Mouse (Mus musculus) CD4-positive, CD25-positive, alpha-beta regulatory T cell, adult 9 weeks (primary cell): ENCODE results near the gene Nkx2-3. TPM values are rescaled to one million over a fixed set of nuclear protein-coding genes. Genes with fewer than 3 reads are reported as not detected.

Experiments
- polyA plus RNA-seq: library from polyadenylated mRNA; unstranded; fragments of 100-300 nt; shearing (Covaris generic); gene quantifications from one replicate; pipeline ENCODE4 v1.2.1, GENCODE M21; 2017

Nkx2-3 gene
- polyA plus RNA-seq: not detected

GRCm38 (mm10) chr19:43612051-43612450 is at the start of gene Nkx2-3:
Nkx2-3 (plus strand) TSS chr19:43612325.

Other genes with a start within 250 kb of the Nkx2-3 start
- gene Hpse2, start 224.0 kb upstream of the Nkx2-3 start, polyA plus RNA-seq: not detected
- not detected for gene Cnnm1, start 171.9 kb upstream of the Nkx2-3 start, polyA plus RNA-seq
- 44.9 TPM for gene Got1, start 87.7 kb upstream of the Nkx2-3 start, polyA plus RNA-seq
- 5.2 TPM for gene Slc25a28, start 62.6 kb downstream of the Nkx2-3 start, polyA plus RNA-seq
- gene Entpd7, start 77.3 kb downstream of the Nkx2-3 start, polyA plus RNA-seq: 4.3 TPM
- gene Cutc, start 140.7 kb downstream of the Nkx2-3 start, polyA plus RNA-seq: 14.6 TPM
- 40.5 TPM for gene Cox15, start 140.7 kb downstream of the Nkx2-3 start, polyA plus RNA-seq
- not detected for gene Abcc2, start 169.9 kb downstream of the Nkx2-3 start, polyA plus RNA-seq